Mouse (Mus musculus) large intestine, adult 2 months (tissue): ENCODE measurements around the gene Iqschfp. TPM values are rescaled to one million over a fixed set of nuclear protein-coding genes. Genes with fewer than 3 reads are reported as not detected.
"Not testable (repeated sequence)": the region's sequence is repeated elsewhere in the genome, so short reads cannot be mapped to it uniquely, and the experiment has no call there.

ENCODE experiments used
- DNase-seq: peaks from one replicate; pipeline ENCODE4 v3.0.0-alpha.2; 2012; ENCODE audit warnings: low read depth, low spot score
- WGBS: fragments of 180-500 bp; shearing (Covaris S2); methylation state at CpG from one replicate; pipeline ENCODE4 v1.1.7; 2018; 5-methylcytosine and 5-hydroxymethylcytosine counted together
- polyA plus RNA-seq: library from polyadenylated mRNA; depleted of rRNA; stranded (reverse); fragments of >200 nt; gene quantifications from 2 replicates; pipeline ENCODE4 v1.2.3, GENCODE M21; 2012

Iqschfp gene
- polyA plus RNA-seq, 1 experiment: not detected

DNA sequence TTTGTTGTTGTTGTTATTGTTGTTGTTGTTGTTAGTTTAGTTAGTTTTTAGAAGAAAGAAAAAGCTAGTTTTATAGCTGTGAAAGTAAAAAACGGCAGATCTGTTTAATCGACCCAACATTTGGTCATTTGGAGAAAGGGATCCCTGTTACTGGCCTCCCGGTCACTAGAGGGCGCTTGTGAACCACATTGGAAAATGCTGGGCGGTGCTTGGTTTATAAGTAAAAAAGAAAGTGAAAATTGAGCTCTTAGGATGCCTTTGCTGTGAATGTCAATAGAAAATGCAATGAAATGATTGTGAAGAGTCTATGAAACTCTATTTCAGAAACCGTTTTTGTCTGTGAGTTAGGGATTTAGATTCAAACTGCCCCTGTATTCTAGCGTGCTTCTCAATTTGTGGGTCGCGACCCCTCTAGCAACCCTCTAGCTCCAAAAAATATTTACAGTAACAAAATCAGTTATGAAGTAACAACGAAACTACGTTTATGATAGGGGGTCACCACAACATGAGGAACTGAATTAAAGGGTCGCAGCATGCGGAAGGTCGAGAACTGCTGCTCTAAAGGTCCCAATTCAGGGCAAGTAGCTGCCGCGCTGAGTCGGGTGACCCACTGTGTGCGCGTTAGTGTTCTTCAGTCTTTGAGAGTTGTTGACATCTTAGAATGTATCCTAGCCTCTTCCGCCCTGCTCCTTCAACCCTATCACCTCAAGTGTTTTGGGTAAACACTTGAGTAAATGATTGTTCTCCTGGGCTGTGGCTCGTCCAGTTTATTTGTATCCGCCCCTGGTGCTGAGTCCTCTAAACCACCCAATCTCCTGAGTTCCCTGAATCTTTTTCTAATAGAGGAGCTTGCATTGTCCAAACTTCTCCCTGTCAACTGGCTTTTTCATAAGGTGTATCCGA is 164.6 kb downstream of the Iqschfp start:
- peak; percentile 50 for DNase-seq
- WGBS: 38% methylated on average over 23 of the region's 23 CpGs

DNA sequence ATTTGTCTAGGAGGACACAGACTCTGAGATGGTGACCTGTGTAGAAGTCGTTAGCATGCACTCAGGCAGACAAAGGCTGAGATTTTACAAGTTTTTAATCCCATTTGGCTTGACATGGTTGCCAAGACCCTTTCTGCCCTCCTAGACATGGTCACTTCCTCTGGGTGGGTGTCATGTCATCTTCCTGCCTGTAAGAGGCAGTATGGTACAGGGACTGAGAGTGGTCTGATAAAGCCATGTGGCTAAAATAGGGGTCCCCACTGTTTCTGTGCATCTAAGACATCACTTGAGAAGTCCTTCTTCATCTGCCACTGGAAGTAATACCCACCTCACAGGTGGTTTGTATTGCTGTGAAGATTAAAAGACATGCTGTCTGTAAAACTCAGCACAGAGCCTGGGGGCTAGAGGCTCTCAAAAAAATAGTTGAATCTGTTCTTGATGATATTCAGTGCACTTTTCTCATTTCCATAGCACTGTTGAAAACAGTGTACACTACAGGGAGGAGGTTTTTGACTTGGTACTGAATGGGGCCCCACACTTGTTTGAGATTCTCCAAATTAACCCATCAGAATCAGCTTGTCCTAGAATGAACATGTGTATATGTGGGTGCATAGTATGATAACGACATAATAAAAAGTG is 167.2 kb downstream of the Iqschfp start:
- 40% methylated on average over 2 of the region's 2 CpGs for WGBS
- DNase-seq: no peak

DNA sequence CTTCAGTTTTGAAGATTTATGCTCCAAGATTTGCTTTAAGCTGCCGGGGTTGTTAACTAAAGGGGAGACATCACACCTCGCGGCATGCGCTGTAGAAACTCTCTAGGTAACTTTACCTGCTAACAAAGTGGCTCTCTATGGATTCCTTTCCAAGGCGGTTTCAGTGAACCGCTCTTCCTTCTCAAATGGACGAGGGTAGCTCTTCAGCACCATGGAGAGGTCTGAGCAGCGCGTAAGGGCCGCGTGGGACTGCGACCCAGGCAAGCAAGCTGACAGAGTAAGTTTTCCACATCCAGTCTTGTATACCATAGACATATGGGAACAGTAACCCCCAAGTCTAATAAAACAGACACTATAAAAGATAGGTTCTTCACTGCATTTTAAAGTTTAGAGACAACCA is 172.7 kb downstream of the Iqschfp start, which contains the start of gene Schip1:
TSS of gene Schip1 (plus strand) at position 72 of the 400 bp plus-strand sequence.
- DNase-seq: no peak
- 19% methylated on average over 12 of the region's 12 CpGs for WGBS

DNA sequence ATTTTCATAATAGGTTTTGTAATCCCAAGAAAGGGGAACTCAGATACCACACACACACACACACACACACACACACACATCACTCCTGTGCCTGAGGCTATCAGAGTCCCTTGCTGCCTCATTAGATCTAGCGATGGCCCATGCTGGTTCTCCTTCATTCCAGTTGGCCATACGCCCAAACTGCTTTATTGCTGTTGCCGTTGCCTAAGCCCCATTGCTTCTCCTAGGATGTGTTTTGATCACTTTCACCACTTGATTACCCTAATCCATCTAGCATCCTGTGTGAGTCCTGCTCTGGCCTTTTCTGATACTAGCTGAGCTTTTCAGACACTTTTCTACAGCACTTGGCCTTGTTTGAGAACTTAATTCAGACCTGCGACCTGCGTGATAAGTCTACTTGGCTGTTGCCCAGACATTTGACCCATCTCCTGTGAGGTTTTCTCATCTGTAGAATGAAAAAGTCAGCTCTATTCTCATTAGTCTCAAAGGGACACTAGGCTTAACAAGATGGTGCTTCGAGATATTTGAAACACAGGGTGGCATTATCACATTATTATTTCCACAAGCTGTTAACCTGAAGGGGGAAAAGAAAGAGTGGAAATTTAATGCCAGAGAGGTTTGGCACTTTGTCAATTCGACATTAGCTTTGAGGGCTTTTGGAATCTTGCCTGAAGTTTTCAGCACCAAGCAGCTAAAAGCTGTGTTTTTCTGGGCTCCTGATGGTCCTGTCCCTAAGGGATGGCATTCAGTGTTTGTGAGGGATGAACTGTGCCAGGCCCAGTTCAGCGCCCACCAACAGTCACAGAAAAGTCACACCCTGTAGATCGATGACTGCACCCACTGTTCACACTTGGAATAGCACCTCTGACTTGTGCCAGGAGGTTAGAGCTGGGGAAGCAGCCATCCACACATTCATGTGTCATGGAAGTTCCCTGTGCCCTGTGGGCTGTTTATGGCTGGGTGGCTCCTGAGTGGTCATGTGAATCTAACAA is 179.7 kb downstream of the Iqschfp start:
- DNase-seq: no peak
- whole genome bisulfite sequencing: 61% methylated on average over 9 of the region's 9 CpGs

DNA sequence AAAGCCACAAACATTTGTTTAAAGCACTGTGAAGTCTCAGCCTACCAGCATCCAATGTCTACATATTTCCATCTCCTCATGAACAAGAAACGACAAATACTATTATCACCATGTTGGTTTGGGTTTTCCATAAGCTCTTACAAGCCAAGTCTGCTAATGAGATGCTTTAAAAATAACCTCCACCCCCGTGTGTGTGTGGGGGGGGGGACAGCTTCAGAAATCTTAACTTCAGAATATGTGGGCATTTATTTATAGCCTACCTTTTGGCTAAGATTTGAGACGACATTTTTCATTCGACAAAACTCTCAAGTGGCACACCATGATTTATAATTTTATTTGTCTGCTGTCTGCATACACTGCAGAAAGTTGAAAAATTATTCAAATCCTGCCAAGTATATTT is 185.4 kb downstream of the Iqschfp start:
- no peak for DNase-seq
- 46% methylated on average over 4 of the region's 4 CpGs for whole genome bisulfite sequencing

DNA sequence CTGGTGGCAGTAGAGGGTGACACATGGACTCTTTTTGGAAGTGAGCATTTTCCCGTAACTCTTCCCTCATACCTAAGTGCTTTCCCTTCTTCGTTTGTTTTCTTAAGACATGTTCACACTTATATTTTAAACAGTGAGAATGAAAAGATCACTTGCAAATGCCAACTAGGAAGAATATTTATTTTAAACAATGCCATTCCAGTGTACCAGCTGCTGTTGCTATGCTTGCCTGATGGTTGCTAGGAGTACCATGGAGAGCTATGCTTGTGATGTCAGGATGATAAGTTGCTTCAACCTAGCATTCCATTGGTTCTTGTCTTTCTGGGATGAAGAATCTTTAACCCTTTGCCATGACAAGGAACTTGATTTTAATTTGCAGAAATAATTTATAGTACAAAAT is 193.0 kb downstream of the Iqschfp start:
- no peak for DNase-seq
- WGBS: 85% methylated on average over 2 of the region's 2 CpGs

DNA sequence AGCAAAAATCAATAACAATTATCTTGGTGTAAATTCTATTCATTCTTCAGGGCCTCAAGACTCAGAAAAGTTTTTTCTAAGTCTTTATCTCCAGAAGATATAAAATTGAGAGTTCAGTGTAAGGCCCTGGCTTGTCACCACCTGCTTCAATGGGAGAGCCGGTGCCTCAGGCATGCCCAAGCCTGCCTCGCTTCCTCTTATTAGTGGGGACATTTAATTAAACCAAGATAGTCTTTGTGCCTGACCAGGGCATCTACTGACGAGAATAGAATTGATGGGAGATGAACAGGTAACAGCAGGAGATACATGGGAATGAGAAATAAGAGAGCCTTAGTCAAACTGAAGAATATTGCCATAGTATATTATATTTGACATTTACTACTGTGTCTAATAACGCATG is 200.1 kb downstream of the Iqschfp start:
- WGBS: 72% methylated on average over 4 of the region's 4 CpGs
- no peak for DNase-seq

DNA sequence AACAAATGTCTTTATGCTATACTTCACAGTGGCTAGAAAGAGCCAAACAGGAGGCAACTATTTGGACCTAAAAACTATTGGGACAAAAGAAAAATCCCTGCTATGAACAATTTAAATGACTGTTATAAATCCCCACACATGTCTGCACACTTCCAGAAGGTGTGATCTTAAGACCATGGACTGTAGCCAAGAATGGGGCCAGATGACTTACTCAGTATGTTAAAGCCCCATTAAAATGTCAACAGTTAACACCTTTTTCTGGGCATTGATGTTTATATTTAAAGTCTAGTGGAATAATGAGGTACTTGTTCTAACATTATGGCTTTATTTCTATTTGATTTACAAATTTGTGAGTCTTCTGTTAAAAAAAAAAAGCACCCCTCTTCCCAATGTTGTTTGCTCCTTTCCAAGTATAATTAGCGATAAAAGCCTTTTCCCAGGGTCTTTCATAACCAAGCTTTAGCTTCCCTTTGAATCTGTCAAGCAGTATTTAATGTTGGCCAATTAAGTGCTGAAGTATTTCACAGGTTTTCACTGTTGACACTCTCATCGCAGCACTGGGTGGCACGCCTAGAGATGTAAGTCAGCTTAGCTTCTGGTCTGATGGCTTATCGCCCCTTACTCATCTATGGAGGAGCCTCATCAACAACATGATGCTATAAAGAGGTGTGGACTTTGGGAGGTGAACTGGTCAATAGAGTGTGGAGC is 204.8 kb downstream of the Iqschfp start:
- 37% methylated on average over 4 of the region's 4 CpGs for WGBS
- no peak for DNase-seq

DNA sequence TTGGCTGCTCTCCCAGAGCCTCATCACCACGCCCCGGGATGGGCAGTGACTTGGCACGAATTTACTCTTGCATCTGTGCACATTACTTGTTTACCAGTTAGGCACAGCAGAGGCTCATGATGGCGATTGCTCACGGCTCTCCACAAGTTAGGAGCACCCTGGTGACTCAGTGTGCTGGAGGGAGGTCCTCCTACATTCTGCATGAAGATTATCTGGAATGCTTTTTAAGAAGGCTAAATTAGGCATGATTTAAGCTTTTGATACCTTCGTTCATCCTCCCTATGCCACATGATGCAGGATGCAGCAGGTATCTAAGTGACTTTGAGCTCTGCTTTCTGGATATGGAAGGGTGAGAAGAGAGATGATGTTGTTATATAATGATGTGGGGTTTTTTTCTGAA is 207.5 kb downstream of the Iqschfp start:
- 66% methylated on average over 6 of the region's 6 CpGs for WGBS
- not testable (repeated sequence) for DNase-seq

DNA sequence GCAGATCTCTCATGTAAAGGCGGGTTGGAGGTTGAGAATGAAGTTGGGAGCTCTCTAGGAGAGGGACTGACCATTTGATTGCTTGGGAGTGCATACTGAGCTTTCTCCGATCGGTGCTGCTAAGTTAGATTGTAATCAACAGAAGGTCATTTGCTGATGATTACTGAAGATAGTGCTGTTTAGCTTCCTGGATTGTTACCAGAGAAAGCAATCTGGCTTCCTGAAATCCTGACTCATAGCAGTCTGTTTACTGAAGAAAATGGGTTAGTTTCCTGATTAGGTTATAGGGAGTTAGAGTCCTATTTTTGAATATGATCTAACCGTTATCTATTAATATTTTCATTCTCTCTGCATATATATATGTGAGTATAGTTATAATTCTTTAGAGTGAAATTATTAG is 209.3 kb downstream of the Iqschfp start:
- no peak for DNase-seq
- WGBS: 33% methylated on average over 4 of the region's 4 CpGs

DNA sequence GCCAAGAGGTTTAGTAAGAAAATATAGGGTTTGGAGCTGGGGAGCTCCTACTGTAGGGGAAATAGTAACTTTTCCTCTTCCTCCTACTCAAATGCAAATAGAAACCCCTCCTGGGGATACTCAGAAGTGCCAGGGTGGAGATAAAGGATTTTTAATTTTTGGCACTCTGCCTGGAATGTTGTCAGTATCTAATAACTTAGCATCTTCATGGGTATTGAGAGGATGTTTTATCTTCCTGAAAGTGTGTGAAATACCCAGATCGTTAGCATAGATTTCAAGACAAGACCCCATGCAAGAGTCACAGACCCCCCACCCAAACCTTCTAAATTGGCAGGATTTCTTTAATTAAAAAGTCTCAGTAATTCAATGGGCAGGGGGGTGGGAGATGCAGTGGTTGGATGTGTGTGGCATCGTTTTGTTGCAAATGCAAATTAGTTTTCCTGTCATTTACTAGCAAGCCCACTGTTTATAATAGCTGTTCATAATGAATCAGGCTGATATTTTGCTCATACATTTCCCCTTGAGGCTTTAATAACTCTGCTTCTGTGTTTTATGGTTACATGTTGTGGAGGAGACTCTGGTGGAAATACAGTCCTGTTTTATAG is 213.2 kb downstream of the Iqschfp start:
- DNase-seq: no peak
- WGBS: 79% methylated on average over 2 of the region's 2 CpGs

DNA sequence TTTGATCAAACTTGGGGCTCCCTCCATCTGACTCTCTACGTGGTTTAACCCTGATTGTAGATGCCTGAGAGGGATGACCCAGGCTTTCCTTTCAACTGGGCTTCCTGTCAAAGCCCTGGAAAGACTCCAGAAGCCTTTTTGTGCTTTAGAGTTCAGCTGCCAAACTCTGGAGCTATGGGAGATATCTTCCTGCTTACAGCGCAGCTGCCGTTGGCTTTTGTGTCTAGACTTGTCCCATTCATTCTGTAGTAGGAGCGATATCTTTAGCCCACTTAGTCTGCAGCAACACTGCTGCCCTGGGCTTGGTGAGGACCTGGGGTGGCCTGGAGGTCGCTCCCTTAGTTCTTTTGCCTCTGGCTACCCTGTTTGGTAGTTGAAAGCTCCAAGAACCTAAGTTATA is 229.3 kb downstream of the Iqschfp start:
- WGBS: 55% methylated on average over 5 of the region's 5 CpGs
- no peak for DNase-seq

DNA sequence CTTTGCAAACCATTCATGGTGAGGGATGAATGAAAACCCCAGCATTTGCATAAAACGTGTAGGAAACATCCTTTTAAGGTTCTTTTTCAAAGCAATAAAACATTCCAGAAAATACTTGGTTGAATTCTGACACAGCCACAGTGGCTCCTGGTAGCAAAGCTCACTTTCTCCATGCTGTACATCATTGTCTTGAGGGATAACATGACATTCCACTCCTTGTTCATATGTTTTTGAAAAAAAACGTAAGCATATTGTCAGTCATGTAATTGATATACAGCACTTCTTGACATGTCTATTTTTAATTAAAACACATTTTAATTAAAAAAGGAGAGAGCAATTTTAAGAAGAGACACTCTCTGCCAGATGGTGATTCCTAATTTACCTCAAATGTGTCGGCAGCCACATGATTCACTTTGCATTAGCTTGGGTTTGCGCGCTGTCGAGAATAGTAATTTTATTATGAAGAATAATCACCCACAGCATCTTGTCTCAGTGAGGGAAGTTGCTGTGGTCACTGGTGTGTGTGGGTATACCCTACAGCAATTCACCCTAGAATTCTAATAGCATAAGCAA is 234.3 kb downstream of the Iqschfp start:
- no peak for DNase-seq
- WGBS: 74% methylated on average over 6 of the region's 6 CpGs

DNA sequence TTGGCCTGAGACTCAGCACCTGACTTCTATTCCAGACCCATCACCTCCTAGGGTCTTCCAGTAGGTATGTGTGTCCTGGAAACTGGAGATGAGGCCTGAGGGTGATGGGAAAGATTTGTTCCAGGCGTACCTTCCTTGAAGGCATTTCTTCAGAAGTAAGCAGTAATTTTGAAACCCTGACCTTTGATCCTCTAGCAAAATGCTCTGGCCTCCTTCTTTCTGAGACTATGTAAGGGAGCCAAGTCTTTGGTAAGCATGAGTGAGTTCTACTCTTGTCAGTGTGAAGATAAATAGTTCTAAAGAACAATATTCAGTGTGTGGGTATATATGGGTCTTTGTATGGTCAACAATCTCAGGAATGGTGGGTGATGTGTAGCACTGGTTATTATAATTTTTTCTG is 238.4 kb downstream of the Iqschfp start:
- 76% methylated on average over 1 of the region's 1 CpGs for WGBS
- DNase-seq: no peak

DNA sequence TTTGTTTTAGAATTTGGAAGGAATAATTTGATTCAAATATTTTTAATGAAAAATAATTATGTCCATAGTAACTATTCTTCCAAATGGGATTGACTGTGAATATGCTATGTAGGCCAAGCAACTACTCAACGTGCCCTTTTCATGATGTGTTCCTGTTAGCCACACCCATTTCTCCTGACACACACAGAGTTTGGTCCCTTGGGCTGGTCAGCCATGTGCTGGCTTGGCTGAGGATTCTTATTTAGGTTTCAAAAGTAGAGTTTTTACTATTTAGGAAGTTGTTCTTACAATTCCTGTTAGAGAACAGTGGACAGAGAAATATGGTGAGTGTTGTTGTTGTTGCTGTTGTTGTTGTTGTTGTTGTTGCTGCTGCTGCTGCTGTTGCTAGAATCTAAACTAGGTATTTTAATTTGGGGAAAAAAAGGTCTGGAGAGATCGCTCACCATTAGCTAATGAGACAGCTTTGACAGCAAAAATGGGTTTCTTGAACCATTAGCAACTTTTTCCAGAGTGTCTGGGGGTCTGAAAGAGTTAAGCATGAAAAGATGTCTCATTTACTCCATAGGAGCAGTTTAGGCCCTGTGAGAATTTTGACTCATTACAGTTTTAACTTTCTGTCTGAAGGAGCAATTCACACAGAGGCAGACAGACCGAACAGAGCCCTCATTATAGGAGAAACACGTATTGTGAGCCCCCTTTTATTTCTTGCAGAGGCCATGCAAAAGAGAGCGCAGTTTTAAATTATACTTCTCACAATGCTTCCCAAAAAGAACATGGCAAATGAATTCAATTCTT is 247.0 kb downstream of the Iqschfp start:
- WGBS: 76% methylated on average over 5 of the region's 5 CpGs
- no peak for DNase-seq

DNA sequence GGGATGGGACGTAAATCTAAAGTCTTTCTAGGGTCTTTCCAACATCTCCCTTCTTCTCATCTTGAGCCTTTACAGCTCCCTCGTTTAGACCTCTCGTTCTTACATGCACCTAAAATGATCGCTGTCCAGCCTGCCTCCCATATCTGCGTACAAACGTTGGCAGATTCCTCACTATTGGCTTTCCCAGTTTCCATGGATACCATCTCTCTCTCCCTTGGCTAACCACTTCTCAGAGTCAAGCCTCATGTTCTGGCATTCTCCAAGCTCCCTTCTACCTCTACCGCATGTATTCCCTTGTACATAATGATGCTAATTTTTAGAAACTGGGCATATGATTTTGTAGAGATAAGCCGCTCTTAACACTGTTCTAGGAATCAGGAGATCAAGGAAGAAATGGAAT is 258.7 kb downstream of the Iqschfp start:
- DNase-seq: no peak
- WGBS: 76% methylated on average over 8 of the region's 8 CpGs

DNA sequence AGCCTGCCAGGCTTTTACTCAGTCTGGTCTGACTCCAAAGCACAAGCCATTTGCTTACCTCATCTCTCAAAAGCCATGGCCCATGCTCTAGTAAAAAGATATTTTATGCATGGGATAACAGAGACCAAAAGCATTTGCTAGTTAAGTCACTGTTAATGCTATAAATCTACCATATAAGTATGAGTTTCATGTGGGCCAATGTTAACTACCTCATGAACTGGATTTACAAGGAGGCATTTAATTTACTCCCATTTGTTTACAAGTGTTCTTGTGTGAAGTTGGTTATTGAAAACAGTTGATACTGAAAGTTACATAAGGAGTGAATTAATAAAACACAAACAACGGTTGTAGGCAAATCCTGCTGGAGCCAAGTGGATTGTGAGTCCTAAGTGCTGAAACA is 268.1 kb downstream of the Iqschfp start:
- no peak for DNase-seq
- WGBS: 60% methylated on average over 1 of the region's 1 CpGs

DNA sequence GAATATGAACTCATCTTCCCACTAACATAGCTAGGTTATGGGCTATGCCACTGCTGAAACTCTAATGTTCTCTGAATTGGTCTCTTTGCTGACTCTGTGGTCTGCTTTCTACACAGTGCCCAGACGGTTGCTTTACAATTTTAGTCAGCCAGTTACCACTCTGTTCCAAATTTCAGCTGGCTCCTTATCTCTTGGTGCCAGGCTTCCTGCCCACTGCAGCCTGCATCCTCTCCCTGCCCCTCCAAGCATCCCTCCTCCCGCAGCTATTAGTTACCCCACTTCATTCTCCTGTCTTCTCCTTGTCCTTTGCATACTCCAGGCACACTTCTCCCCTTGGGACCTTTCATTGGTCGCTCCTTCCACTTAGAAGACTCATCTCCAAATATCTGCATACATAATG is 268.7 kb downstream of the Iqschfp start:
- no peak for DNase-seq
- WGBS: 61% methylated on average over 3 of the region's 3 CpGs
